Mouse (Mus musculus) cerebellum, postnatal 4 days (tissue): ENCODE results near the gene 1700013F07Rik.
A peak's percentile ranks its signal among the peaks of the same experiment; 100 is the strongest.
"Not testable (repeated sequence)": the region's sequence is repeated elsewhere in the genome, so short reads cannot be mapped to it uniquely, and the experiment has no call there.

ENCODE experiments used
- DNase-seq, 2 experiments: peaks; one replicate each; pipeline ENCODE4 v3.0.0; 2022; ENCODE audit warnings: low spot score in 2 of 2, mixed read lengths in 1 of 2

Gene 1700013F07Rik

GRCm38 (mm10) chr3:108533951-108534350 is at the start of gene 1700013F07Rik:
Gene 1700013F07Rik, plus strand, starts transcription at chr3:108534150.
- DNase-seq, result no peak

GRCm38 (mm10) chr3:108484749-108485148 is 49.2 kb upstream of the 1700013F07Rik start:
- DNase-seq, result no peak

- no peak for DNase-seq
These were observed 44.0 kb upstream of the 1700013F07Rik start for GRCm38 (mm10) chr3:108489968-108490367.

GRCm38 (mm10) chr3:108494861-108495474 is 39.0 kb upstream of the 1700013F07Rik start:
- no peak for DNase-seq

- no peak for DNase-seq
These were observed 38.5 kb upstream of the 1700013F07Rik start for GRCm38 (mm10) chr3:108495486-108495885.

GRCm38 (mm10) chr3:108497602-108498001 is 36.3 kb upstream of the 1700013F07Rik start:
- no peak for DNase-seq

- DNase-seq, result peak in 1 of 2 experiments; percentile 74
These were observed 34.1 kb upstream of the 1700013F07Rik start for GRCm38 (mm10) chr3:108499826-108500225.

- DNase-seq, result not testable (repeated sequence)
These were observed 32.5 kb upstream of the 1700013F07Rik start for GRCm38 (mm10) chr3:108501411-108501810.

GRCm38 (mm10) chr3:108503908-108504307 is 30.0 kb upstream of the 1700013F07Rik start:
- no peak for DNase-seq

GRCm38 (mm10) chr3:108508745-108509474 is 25.0 kb upstream of the 1700013F07Rik start:
- no peak for DNase-seq

GRCm38 (mm10) chr3:108510156-108510555 is 23.8 kb upstream of the 1700013F07Rik start:
- no peak for DNase-seq

GRCm38 (mm10) chr3:108510716-108511483 is 23.1 kb upstream of the 1700013F07Rik start:
- DNase-seq, result peak in 1 of 2 experiments; percentile 73

GRCm38 (mm10) chr3:108513465-108513864 is 20.5 kb upstream of the 1700013F07Rik start:
- DNase-seq, result no peak

GRCm38 (mm10) chr3:108518276-108518675 is 15.7 kb upstream of the 1700013F07Rik start:
- DNase-seq, result no peak

- no peak for DNase-seq
These were observed 10.5 kb upstream of the 1700013F07Rik start for GRCm38 (mm10) chr3:108523415-108523814.

GRCm38 (mm10) chr3:108528489-108528888 is 5.5 kb upstream of the 1700013F07Rik start:
- DNase-seq, result no peak

- no peak for DNase-seq
These were observed 650 bp upstream of the 1700013F07Rik start for GRCm38 (mm10) chr3:108533114-108533885.

- peak in 1 of 2 experiments; percentile 17 for DNase-seq
These were observed 2.1 kb downstream of the 1700013F07Rik start for GRCm38 (mm10) chr3:108535896-108536516.

GRCm38 (mm10) chr3:108536517-108537260 is 2.7 kb downstream of the 1700013F07Rik start, which contains the start of gene 5330417C22Rik:
Gene 5330417C22Rik, minus strand, starts transcription at chr3:108536536.
- peak; percentile 32 to 64 for DNase-seq

- DNase-seq, result peak; percentile 63 to 87
These were observed 3.4 kb downstream of the 1700013F07Rik start for GRCm38 (mm10) chr3:108537303-108537702.
